Mouse (Mus musculus): Measurements from ENCODE around the gene Ddx31. TPM values are rescaled to one million over a fixed set of nuclear protein-coding genes. Genes with fewer than 3 reads are reported as not detected.

Gene Ddx31
- polyA plus RNA-seq, 1 experiment from 2014 or later: 7.5 TPM

GRCm38 (mm10) chr2:28943666-28944516, 103.7 kb downstream of the Ddx31 start:
- 58% methylated on average over 30 of the region's 30 CpGs for WGBS (ENCODE audit: insufficient replicate concordance)
- no peak overlapping the region for H3K4me2 ChIP-seq
- DNase-seq (no peak), ATAC-seq (ENCODE audit: low read depth) (no peak)
- no peaks in the 10 kb centered on the region for H3K9me3 ChIP-seq (replicated peaks)
- no peak overlapping the region for H3K27ac ChIP-seq
- 0 out of 2 replicates have a peak, but pooled peaks cover 5% of the 10 kb centered on the region for H3K27me3 ChIP-seq
- no peaks in the 10 kb centered on the region for H3K36me3 ChIP-seq
- no peak overlapping the region for H3K4me3 ChIP-seq (replicated peaks)
- H3K4me1 ChIP-seq (replicated peaks): no peaks in the 10 kb centered on the region
- H3K9ac ChIP-seq: no peak overlapping the region

DNA sequence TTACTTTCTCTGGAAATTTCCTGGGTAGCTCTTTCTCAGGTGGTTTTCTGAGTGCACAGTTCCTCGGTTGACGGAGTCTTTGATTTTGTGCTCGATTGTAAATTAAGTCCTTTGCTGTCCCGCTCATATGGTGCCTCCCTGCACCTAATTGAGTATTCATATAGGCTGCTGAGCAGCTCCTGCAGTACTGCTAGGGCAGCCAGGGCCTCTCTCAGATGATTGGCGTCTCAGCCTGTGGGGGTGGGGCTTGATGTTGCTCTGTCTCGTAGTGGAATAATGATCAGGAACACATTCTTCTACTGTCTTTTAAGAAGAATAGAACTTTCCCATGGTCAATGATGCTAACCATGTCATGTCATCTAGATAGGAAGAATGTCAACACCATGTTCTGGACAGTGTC, 105.2 kb downstream of the Ddx31 start:
- no peaks in the 10 kb centered on the region for H3K36me3 ChIP-seq
- no peak overlapping the region for H3K27ac ChIP-seq
- H3K9me3 ChIP-seq (replicated peaks): no peaks in the 10 kb centered on the region
- no peaks in the 10 kb centered on the region for H3K4me1 ChIP-seq (replicated peaks)
- ATAC-seq (ENCODE audit: low read depth) (no peak), DNase-seq (no peak)
- H3K27me3 ChIP-seq: 0 out of 2 replicates have a peak, but pooled peaks cover 5% of the 10 kb centered on the region
- 57% methylated on average over 6 of the region's 6 CpGs for WGBS (ENCODE audit: insufficient replicate concordance)
- H3K4me3 ChIP-seq (replicated peaks): no peak overlapping the region
- H3K9ac ChIP-seq: no peak overlapping the region
- H3K4me2 ChIP-seq: no peak overlapping the region

DNA sequence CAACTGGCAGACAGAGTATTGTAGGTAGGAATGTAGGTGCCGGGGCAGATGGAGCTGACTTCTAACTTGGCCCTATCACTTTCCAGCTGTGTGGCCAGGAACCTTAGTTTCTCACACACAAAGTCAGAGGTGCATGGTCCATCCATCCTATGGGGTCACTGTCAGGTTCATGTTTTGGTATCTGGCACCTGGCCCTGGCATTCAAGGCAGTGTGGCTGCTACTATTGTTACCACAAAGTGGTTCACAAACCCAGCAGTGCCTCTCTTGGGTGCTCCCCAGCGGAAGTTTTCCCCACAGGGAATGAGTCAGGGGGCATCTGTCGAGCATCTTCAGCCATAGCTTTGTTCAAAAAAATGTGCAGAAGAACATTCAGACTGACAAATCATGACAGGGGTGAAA, 106.1 kb downstream of the Ddx31 start:
- no peak overlapping the region for H3K4me3 ChIP-seq (replicated peaks)
- no peak overlapping the region for H3K9ac ChIP-seq
- no peak overlapping the region for H3K27ac ChIP-seq
- 50% methylated on average over 3 of the region's 3 CpGs for WGBS (ENCODE audit: insufficient replicate concordance)
- H3K27me3 ChIP-seq: 0 out of 2 replicates have a peak, but pooled peaks cover 5% of the 10 kb centered on the region
- H3K4me2 ChIP-seq: no peak overlapping the region
- H3K4me1 ChIP-seq (replicated peaks): no peaks in the 10 kb centered on the region
- H3K9me3 ChIP-seq (replicated peaks): no peaks in the 10 kb centered on the region
- H3K36me3 ChIP-seq: no peaks in the 10 kb centered on the region
- ATAC-seq (ENCODE audit: low read depth) (no peak), DNase-seq (no peak)

DNA sequence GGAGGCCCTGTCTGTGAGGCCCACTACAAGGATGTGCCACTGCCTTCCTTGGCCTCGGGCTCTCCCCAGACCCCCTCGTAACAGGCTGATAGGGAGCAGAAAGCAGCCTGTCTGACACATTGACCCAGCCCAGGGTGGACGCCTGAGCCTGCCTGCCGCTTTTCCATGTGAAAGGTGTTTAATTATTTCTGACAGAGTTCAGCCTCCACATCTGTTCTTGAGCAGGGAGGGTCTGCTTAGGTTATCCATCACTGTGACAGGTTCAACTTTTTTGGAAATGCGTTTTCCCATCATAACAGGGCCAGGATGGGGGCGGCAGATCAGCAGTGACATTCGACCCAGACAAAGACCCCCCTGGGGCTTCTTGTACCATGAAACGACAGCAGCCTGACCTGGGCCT, 112.8 kb downstream of the Ddx31 start:
- ATAC-seq (ENCODE audit: low read depth): no peak
- H3K27ac ChIP-seq: no peak overlapping the region
- H3K4me2 ChIP-seq: no peak overlapping the region
- H3K9ac ChIP-seq: no peak overlapping the region
- 55% methylated on average over 8 of the region's 8 CpGs for WGBS (ENCODE audit: insufficient replicate concordance)
- H3K4me1 ChIP-seq (replicated peaks): no peaks in the 10 kb centered on the region
- no peaks in the 10 kb centered on the region for H3K36me3 ChIP-seq
- H3K4me3 ChIP-seq (replicated peaks): no peak overlapping the region
- no peak for DNase-seq
- no peaks in the 10 kb centered on the region for H3K27me3 ChIP-seq
- no peaks in the 10 kb centered on the region for H3K9me3 ChIP-seq (replicated peaks)

GRCm38 (mm10) chr2:28954595-28954994, 114.4 kb downstream of the Ddx31 start:
- H3K9ac ChIP-seq: no peak overlapping the region
- H3K36me3 ChIP-seq: no peaks in the 10 kb centered on the region
- no peaks in the 10 kb centered on the region for H3K4me1 ChIP-seq (replicated peaks)
- no peak overlapping the region for H3K27ac ChIP-seq
- H3K27me3 ChIP-seq: no peaks in the 10 kb centered on the region
- H3K4me3 ChIP-seq (replicated peaks): no peak overlapping the region
- 74% methylated on average over 9 of the region's 9 CpGs for WGBS (ENCODE audit: insufficient replicate concordance)
- DNase-seq: no peak
- H3K9me3 ChIP-seq (replicated peaks): no peaks in the 10 kb centered on the region
- ATAC-seq (ENCODE audit: low read depth): no peak
- no peak overlapping the region for H3K4me2 ChIP-seq

Other genes with a start within 250 kb of the Ddx31 start
- gene Gfi1b, start 218.4 kb upstream of the Ddx31 start, polyA plus RNA-seq (2015; fragmentation: Nextera tagmentation; extraction: Ambion mirVana): 99.2 and 109 TPM in 2 replicates
- gene Tsc1, start 199.2 kb upstream of the Ddx31 start, polyA plus RNA-seq (2015; fragmentation: Nextera tagmentation; extraction: Ambion mirVana): 7.8 and 8.4 TPM in 2 replicates
- gene Spaca9, start 140.7 kb upstream of the Ddx31 start, polyA plus RNA-seq (2015; fragmentation: Nextera tagmentation; extraction: Ambion mirVana): 2.0 and 2.4 TPM in 2 replicates
- 0.16 and 0.34 TPM in 2 replicates for gene Ak8, start 140.2 kb upstream of the Ddx31 start, polyA plus RNA-seq (2015; fragmentation: Nextera tagmentation; extraction: Ambion mirVana)
- gene Gtf3c4, start within 50 bp of the Ddx31 start, polyA plus RNA-seq (2015; fragmentation: Nextera tagmentation; extraction: Ambion mirVana): 4.9 and 6.2 TPM in 2 replicates
- not detected in 2 replicates for gene Barhl1, start 76.3 kb downstream of the Ddx31 start, polyA plus RNA-seq (2015; fragmentation: Nextera tagmentation; extraction: Ambion mirVana)
- gene Cfap77, start 214.7 kb downstream of the Ddx31 start, polyA plus RNA-seq (2015; fragmentation: Nextera tagmentation; extraction: Ambion mirVana): 0.08 and 0.13 TPM in 2 replicates
- gene Ttf1, start 219.9 kb downstream of the Ddx31 start, polyA plus RNA-seq (2015; fragmentation: Nextera tagmentation; extraction: Ambion mirVana): 4.6 and 5.2 TPM in 2 replicates